Mouse (Mus musculus): Measurements from ENCODE around the gene Polr2i.
"Not testable (repeated sequence)": the region's sequence is repeated elsewhere in the genome, so short reads cannot be mapped to it uniquely, and the experiment has no call there.

DNA sequence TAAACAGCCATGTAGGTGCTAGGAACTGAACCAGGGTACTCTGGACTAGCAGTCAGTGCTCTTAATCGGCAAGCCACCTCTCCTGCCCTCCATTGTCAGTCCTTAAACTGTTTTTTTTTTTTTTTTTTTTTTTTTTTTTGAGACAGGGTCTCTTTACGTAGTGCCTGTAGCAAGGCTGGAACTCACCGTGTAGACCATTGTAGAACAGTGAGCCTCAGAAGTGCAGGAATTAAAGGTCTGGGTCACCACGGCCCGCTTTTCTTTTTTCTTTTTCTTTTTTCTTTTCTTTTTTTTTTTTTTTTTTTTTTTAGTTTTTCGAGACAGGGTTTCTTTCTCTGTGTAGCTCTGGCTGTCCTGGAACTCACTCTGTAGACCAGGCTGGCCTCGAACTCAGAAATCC is 48.6 kb upstream of the Polr2i start:
- TF ChIP-seq CTCF, EP300 (IDR thresholded peaks at IDR 0.05): not testable (repeated sequence)

All from lung, postnatal 0 days (tissue).